Mouse (Mus musculus) adrenal gland (tissue): Measurements from ENCODE around the gene Ralgps1.

Source experiments
- intact Hi-C: fragments of 180-260 bp; cut with DNase I; formaldehyde crosslinking; loops from one replicate; pipeline ENCODE4 v1.15.1; 2025

The Ralgps1 gene

DNA sequence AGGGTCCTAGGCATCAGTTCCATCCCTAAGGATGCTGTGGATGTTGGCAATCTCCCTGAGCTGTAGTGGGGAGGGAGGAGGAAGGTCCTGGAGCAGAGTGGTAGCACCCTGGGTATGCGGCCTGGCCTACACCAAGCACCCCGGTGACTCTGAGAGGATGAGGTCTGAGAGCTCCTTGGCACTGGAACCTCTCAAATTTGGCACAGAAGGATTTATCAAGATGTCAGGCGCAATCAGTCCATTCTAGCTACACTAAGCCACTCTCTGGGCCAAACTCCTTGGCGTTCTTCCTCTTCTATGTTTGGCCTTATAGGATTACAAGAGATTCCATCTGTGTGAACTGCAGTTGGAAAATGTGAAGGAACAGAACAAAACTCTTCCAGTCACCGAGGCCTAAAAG is 82.4 kb downstream of the Ralgps1 start:
- intact Hi-C loops, result no loop called here

DNA sequence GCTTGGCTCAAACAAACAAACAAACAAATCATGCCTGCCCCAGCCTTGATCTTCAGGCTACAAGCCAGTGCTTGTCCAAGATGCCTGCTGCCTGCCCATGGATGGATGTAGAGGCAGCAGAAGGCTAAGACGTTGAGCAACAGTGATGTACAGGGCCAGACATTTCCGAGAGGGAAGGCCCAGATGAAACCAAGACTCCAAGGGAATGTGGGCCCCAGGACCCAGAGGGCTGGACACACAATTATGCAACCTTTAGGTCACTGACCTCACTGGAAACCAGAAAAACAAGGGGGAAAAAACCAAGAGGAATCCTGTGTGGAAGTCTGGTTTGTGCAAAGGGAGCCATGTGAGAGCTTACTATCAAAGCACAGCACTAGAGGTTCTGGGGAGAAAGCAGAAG is 87.6 kb downstream of the Ralgps1 start:
- intact Hi-C loops, result no loop called here

DNA sequence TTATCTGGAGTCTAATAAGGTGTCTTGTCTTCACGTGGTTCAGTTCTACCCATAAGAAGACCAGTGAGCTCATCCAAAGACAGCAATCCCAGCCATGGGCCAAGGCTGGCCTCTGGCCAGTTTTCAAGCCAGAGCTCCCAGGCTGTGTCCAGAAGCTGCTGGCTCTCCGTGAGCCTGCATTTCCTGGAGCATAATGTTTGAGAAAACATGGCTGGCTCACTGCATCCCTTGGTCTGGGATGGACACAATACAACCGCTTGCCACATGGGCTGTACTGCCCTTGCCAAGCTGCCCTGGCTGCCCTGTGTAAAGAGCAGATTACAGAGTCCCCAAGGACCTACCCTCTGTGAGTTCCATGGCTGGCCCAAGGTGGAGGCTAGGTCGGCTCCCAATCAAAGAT is 88.4 kb downstream of the Ralgps1 start:
- intact Hi-C loops, result no loop called here

DNA sequence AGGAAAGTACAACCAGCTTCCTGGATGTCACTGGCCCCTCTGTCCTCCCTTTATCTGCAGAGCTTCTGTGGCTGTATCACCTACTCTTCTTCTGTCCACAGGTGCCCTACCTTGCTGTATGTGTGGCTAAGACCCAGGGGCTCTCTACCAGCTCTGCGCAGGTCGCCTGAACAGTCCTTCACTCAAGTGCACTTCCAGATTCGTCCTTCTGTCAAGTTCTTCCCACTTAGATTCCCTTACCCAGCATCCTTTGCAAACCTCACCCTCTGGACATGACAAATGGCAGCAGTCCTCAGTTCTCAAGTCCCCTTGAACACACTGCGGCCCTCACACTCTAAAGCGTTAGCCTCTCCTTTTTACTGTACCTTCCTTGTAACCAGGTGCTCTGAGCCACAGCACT is 89.5 kb downstream of the Ralgps1 start:
- intact Hi-C loops, result no loop called here

DNA sequence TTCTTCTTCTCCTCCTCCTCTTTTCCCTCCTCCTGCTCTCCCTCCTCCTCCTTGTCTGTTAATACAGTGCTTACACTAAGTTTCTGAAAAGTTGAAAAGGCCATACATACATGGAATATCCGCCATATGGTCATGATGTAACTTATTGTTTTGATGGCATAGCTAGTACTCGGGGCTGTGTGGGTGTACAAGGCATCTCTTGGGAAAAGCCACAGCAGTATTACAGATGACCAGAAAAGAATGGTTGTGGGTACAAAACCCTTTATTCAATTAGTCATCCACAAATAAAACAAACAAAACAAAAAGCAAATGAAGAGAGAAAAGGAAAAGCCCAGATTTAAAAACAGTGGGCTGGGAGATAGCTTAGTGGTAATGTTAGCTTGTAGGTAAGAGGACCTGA is 90.8 kb downstream of the Ralgps1 start:
- intact Hi-C loops, result no loop called here

DNA sequence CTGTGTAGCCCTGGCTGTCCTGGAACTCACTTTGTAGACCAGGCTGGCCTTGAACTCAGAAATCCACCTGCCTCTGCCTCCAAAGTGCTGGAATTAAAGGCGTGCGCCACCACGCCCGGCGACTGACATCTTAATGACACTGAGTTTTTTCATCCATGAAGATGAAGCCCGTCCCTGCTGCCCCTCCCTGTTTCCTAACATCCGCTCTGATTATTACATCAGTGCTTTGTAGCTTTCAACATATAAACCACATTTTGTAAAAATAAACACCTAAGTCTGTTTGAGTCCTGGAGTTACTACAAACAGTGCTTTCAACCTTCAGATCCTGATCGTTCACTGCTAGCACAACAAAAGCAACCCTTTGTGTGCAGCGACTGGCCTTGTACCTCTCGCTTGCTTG is 91.5 kb downstream of the Ralgps1 start:
- intact Hi-C loops, result no loop called here

DNA sequence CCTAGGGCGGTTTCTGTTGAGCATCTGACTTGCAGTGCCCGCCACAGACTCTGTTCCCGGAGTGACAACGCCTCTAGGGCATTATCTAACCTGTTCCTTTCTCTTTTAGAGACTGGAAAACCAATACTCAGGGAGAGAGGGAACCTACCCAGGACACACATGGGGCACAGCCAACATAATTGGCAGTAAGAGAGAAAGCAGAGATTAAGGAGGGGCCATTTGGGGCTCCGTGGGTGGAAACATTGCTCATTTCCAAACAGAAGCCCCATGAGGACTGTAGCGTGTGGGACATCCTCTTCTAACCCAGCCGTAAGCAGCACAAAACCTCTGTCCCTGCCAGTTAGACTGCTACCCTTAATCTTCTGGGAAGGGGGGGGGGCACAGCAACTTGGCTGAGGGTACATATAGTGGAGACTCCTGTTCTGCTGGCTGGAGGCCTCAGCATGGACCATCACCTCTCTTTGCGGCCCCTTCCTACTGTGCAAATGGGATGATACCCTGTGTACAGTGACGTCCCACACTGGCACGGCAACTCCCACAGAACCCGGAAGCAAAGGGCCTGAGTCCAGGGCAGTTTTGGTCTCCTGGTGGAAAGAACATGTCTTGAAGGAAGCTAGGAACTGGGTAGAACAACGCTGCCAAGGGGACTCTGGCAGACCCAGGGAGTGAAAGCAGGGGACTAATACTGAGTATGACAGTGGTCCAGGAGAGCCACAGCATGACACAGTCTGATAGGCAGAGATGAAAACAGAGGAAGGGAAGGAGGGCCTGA is 96.4 kb downstream of the Ralgps1 start:
- intact Hi-C loops, result no loop called here

DNA sequence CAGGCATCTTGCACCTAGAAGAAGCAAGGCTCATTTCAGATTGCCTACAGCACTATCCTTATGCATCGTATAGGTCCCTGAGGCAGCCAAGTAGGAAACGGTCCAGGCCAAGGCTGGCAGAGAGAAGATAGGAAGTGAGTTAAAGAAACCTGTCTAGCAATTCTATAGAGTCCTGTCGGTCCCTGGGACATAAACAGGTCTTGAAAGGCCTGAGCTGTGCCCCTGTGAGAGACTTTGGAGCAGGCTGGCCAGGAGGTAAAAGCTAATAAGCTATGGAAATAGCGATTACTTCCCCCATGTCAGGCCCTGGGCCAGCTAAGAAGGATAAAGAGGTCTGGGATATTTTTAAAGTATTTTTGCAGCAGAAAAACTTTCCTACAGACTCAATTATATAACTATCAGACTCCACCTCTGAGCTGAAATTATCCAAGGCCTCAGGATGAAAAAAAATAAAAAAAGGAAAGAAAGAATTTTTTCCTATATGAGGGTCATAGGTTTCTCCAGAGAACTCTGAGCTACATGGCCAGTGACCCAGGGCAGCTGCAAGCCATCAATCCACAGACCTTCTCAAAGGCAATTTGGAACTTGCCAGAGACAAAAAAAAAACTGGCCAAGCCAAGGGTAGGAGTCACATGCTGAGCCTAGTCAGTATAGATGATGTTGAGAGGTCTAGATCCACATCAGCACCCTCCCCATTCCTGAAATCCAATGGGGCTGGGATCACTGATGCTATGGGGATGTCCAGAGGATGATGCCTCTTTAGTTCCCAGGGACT is 98.4 kb downstream of the Ralgps1 start:
- intact Hi-C loops, result no loop called here

DNA sequence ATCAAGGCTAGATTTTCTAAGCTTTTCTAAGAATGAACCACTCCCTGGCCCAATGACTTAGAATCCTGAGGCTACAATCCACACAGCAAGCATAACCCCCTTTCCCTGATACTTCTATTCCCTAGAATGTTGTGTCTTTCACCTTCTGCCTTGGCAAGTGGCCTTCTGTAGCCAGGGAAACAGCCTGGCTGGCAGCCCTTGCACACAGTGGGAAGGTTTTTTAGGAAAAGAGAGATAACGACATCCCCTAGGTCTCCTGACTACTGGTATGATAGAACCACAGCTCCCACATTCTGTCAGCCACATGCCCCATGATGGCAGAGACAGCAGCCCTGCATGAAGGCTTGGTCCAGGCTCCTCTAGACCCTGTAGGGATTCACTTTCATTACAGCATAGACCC is 99.8 kb downstream of the Ralgps1 start:
- intact Hi-C loops, result no loop called here

DNA sequence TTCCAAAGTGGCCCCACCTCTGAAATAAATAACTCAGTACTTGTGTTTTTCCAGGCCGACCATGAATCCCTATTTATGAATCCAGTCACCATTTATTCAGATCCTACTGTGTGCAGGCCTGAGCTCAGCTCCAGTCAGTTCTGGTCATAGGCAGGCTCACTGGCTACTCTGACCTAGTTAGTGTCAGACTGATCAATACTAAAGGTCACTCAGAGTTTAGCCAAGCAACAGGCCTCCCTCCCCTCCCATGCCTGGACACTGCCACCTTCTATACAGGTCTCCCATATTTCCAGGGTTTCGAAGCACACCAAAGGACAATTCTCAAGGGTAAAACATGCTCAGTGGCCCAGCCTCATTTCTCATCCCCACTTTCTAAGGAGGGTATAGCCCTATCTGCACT is 100.7 kb downstream of the Ralgps1 start:
- intact Hi-C loops, result no loop called here

DNA sequence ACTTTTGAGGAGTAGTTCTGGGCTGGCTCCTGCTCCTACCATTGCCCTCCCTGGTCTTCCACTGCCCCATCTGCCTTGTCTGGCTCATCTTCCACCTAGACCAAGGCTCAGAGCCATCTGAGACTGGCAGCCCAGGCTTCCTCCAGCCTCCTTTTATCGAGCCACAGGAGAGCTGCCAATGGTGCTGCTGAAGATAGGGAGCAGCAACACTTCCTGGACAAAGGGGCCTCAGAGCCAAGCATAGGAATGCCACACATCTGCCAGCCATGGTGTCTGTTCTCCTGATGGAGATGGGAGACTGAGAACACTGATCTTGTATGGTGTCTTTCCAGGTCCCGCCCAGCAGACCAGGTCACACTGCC is 102.2 kb downstream of the Ralgps1 start:
- intact Hi-C loops, result no loop called here

DNA sequence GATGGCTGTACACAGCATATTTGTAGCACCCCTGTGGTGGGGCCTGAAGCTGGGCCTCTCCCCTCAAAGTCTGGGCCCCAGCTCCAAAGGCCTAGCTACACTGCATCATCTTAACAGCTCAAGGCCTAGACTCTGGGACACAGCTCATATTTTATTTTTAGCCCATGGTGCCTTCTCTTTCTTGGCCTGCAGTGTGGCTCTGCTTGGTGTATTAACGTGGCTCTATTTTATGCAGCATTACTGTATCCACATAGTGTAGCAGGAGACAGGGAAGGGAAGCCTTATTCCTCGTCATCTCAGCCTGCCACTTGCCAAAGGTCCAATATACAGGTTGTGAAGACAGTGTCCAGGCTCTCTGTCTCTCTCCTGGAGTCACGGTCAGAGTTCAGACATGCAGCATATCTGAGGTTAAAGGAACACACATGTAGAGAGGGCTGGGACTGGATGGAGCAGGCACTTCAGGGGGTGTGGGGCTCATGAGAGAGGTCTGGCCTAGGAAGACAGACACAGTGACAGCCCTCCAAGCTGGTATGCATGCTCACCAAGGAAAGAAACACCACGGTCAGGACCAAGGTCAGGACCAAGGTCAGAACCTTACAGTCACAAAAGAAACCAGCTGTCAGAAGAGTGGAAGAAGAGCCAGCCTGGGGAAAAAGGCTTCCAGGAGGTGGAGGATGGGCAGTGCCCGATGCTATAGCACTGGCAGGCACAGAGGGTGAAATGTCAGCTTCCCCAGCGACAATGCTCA is 102.7 kb downstream of the Ralgps1 start:
- intact Hi-C loops, result no loop called here

DNA sequence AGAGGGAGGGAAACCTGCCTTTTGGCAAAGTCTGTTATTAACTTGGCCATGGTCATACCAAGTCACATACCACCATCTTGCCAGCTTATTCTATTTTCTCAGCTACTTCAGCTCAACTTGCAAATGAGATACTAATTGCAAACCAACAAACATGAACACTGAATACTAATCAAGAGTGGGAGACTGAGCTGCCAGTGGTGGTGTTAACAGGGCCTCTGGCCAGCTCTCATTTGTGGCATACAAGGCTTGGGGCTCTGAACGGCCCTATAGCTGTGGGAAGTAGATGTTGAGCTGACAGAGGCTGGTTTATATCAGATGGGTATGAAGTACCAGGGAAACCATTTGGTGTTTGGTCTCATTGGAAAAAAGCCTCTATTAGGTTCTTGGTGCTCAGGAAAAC is 104.2 kb downstream of the Ralgps1 start:
- intact Hi-C loops, result no loop called here

DNA sequence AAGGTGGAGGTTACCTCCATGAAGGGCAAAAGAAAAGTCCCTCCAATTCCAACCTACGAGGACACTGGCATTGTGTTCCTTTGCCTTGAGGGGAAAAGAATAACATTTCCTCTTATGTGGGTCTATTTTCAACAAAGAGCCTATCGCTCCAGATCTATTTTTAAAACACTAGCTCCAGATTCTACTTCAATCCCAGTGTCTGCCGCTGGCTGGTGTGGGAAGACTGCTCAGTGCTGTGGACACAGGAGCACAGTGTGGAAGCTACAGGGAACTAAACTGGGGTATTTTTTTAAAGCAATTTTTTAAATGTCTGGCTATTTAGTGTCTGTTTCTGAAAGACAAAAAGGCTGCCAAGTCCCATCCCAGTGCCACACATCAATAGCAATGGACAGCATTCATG is 105.5 kb downstream of the Ralgps1 start:
- intact Hi-C loops, result no loop called here

DNA sequence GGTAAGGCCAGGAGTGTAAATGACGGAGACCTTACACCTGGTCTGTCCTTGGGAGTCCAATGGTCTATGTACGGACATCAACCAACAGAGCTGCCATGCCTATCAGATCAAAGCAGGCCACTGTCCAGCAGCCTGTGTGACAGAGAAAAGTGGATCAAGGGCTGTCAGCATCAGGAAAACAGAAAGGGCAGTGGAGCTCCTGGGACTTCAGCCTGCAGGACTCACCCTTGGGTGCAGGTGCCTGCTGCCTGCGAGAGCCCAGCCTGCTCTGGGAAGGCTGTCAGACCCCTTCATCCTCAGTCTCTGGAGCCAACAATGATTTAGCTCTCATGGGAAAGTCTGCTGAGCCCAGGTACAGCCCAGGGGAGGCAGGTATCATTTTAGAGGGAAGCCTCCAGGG is 109.8 kb downstream of the Ralgps1 start:
- intact Hi-C loops, result no loop called here

DNA sequence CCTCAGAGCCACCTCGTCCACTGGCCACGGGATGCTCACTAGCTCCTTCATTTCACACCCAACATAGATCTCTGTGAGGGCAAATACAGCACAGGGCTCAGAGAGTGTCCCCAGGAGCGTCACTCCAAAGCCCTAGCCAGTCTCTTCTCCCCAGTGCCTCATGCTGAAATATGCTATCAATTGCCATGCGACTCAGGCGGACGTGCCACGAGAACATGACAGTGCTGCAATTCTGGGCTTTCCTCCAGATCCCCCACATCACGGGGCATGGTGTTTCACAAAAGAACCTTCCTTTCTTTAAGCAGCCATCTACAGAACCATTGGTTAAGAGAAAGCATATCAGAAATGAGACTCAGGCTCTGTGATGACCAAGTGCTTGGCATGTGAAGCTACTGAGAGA is 110.5 kb downstream of the Ralgps1 start:
- intact Hi-C loops, result no loop called here

DNA sequence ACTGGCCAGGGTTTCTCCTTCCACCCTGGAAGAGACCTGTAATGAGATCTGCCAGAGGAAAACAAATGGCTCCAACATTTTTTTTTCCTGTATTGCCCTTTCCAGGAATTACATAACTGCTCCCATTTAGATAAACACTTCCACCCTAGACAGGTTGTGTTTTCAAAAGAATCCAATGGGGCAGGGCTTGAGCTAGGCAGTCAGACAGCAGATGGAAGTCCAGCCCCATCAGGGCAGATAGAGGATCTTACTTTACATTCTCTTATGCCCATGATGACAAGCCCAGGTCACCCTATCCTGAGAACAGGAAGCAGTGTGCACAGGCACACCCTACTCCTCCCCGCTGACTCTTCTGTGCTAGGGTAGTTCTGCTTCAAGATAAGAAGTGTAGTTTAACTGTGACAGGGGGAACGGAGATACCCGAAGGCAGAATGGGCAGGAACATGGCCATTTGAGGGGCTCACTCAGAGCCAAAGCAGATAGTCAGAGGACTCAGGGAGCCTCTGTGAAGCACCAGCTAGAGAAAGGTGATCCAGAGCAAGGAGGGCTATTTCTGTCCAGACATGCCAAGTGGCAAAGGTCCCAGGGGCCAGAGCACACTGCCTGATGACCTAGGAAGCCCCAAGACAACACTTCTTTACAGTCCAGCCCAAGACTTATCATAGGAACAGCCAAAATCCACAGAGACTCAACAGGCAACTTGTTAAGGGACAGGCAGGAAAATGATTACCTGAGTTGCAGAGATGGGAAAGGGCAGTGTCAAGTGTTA is 114.3 kb downstream of the Ralgps1 start:
- intact Hi-C loops, result no loop called here

DNA sequence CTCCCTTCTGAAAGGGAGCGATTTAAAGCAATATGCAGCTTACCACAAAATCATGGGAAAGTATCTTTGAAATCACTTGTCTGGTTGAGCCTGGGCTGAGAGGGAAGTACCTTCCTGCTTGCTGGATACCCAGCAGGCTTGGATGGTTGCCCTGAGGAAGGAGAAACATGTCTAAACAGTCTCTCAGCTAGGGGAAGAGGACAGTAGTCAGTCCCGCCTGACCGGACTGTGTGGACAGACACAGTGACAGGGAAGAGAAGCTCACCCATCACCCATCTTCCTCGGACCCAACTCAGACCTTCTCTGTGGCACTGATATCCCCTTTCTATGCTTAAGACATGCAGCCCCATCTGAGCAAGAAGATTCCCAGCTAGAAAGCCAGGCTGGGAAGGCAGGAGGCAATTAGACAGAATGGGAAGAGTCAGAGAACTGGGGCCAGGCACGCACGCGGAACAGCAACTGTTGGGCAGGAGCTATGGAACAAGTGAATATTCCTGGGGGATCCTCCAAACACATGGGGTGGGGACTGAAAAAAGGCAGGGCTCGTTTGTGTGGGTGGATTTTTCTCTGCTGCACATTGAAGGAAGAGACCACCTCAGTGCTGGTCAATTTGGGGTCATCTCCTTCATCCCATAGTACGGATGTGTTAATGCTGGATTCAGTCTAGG is 116.8 kb downstream of the Ralgps1 start:
- intact Hi-C loops, result no loop called here

DNA sequence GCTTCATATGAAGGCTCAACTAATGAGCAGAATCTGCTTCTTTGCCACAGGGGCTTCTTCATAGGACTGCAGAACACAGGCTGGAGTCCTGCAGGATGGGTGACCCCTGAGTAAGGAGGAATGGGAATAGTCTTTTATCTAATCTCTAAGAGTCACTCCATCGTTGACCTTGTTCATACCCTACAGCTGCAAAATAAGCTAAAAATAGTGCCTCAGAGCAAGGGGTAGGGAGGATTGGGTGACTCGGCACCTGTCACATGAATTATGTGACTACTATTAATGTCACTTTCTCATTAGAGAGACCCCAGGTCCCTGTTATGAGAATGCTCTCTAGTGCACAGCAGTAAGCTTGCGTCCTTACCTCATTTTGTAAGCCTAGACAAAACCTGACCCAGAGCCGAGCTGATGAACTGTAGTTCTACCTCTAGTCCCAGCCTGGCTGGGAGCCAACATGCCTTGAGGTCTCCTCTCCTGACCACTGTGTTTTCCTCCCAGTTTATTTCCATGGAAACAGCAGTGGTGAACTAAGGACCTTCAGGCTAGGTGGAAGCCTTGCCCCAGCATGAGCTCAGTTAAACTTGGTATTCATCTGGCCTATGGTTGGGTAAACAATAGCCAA is 117.6 kb downstream of the Ralgps1 start:
- intact Hi-C loops, result no loop called here

DNA sequence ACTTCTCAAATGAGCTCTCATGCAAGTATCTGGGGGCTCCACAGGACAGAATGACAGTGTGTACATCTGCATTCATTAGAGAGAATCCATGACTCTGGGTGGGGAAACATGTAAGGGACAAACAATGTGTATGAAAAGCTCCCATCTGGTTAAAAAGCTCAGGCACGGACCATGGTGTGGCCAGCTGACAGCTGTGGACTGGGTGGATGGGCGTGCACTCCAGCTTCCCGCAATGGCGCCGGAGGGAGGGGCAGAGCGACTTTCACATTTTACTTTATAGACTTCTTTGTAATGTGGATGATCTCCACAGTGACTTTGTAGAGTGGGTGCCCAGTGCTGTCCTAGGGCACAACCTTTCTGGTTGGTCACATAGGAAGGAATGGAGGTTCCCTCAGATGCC is 118.5 kb downstream of the Ralgps1 start:
- intact Hi-C loops, result no loop called here
